Mouse (Mus musculus): ENCODE results near the gene Fbxl8.
"Not testable (repeated sequence)": the region's sequence is repeated elsewhere in the genome, so short reads cannot be mapped to it uniquely, and the experiment has no call there.

Fbxl8 gene

GRCm38 (mm10) chr8:105281821-105282220, 17.4 kb downstream of the Fbxl8 start:
- DNase-seq (ENCODE audit: low spot score in 2 of 2) = no peak

DNA sequence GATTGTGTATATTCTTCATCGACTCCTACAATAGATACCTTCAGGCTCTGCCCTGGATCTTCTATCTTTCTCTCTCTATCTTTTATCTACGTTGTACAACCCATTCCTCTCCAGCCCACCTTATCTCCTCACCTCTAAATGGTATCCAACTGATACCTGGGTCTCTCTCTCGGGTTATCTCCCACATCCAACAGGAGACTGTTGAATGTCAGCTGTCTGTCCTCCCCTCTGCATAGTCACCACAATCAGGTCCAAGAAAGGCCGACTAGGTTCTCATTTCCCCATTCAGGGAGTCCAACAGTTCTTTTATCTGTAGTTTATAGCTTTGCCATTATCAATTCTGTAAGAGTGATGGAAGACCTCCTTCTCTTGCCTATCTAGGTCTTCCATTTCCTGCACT, 17.8 kb downstream of the Fbxl8 start:
- no peak for DNase-seq (ENCODE audit: low spot score in 2 of 2)

- DNase-seq (ENCODE audit: low spot score in 2 of 2) = peak in 1 of 2 experiments; percentile 35
These were observed 18.6 kb downstream of the Fbxl8 start for GRCm38 (mm10) chr8:105283074-105283473.

- DNase-seq (ENCODE audit: low spot score in 2 of 2) = peak in 1 of 2 experiments; percentile 16
These were observed 21.1 kb downstream of the Fbxl8 start for GRCm38 (mm10) chr8:105285514-105285913.

GRCm38 (mm10) chr8:105286907-105287306, 22.5 kb downstream of the Fbxl8 start:
- no peak for DNase-seq (ENCODE audit: low spot score in 2 of 2)

DNA sequence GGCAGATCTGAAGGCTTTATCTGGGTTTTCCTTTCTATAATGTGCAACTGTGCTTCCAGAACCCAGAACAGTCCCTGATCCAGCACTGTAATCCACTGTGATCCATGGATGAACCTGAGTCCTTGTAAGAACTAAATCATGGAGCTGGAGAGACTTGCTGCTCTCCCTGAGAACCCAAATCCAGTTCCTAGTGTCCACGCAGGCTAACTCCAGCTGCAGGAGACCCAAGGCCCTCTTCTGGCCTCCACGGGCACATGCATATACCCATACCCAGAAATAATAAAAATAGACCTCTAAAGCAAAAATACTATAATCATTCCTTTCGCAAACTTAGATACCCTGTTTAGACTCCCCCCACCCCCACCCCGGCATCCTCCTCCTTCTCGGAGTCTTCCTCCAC, 23.8 kb downstream of the Fbxl8 start:
- DNase-seq (ENCODE audit: low spot score in 2 of 2) = no peak

- DNase-seq (ENCODE audit: low spot score in 2 of 2) = peak; percentile 89 to 92
These were observed 24.7 kb downstream of the Fbxl8 start for GRCm38 (mm10) chr8:105288958-105289732.

- peak in 1 of 2 experiments; percentile 45 for DNase-seq (ENCODE audit: low spot score in 2 of 2)
These were observed 25.5 kb downstream of the Fbxl8 start, which contains the start of gene 4931428F04Rik for GRCm38 (mm10) chr8:105289805-105290460. 4931428F04Rik (minus strand) TSS chr8:105289864.

DNA sequence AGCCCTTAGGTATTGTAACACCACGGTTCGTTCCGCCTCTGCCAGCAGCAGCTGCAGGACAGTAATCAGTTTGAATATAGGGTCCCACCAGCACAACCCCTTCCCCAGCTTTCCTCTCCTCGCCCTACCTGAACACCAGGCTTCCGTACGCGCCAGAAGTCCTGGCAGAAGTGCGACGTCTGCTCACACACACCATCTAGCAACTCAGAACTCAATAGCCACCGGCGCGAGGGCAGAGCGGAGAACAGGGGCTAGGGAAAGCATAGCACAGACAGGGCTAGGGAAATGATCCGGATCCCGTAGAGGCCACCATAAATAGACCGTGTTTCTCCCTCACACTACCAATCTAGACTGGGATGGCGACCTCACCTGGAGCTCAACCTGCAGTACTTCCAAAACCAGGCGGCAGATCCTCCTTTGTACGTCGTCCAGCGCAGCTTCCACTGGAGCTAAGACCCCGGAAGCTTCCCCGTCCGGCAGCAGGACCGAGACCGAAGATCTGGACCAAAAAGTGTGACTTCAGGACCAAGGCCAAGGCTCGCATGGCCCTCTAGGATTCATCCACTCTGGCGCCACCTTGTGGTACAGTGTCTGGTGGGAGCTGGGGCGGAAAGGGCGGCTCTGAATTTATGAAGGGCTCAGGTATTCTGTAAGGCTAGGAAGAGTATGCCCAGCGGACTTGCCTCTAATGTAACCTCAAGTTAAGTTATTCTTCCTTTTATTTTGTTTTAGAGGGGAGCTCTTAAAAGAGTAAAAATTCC, 26.3 kb downstream of the Fbxl8 start:
- DNase-seq (ENCODE audit: low spot score in 2 of 2) = peak; percentile 81 to 96

- not testable (repeated sequence) for DNase-seq (ENCODE audit: low spot score in 2 of 2)
These were observed 26.9 kb downstream of the Fbxl8 start for GRCm38 (mm10) chr8:105291364-105291763.

DNA sequence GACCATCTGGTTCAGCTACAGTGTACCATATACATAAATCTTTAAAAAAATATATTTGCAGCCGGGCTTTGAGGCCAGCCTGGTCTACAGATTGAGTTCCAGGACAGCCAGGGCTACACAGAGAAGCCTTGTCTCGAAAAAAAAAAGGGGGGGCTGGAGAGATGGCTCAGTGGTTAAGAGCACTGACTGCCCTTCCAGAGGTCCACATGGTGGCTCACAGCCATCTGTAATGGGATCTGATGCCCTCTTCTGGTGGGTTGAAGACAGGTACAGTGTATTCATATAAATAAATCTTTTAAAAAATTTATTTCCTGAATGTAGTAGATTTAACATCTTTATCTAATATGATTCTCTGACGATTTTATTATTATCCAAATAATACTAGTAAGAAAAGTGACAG, 27.4 kb downstream of the Fbxl8 start:
- not testable (repeated sequence) for DNase-seq (ENCODE audit: low spot score in 2 of 2)

DNA sequence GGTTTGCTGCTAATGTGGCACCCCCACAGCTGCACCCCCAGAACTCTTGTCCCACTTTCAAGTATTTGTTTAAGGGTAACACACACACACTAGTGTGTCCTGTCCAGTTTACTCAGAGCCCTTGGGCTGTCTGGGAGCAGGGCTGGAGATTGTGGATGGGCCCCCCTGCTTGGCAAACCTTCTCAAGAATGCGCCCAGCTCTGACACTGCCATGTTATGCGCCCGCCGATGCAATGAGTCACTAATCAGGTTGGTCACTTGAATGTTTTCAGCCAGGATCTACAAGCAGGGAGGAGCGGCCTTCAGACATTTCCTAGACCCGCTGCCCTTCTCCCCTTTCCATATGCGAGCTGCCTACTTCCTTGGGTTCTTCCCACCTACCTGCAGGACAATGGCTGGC, 28.0 kb downstream of the Fbxl8 start:
- DNase-seq (ENCODE audit: low spot score in 2 of 2) = peak in 1 of 2 experiments; percentile 16

GRCm38 (mm10) chr8:105293405-105293804, 29.0 kb downstream of the Fbxl8 start:
- DNase-seq (ENCODE audit: low spot score in 2 of 2) = peak in 1 of 2 experiments; percentile 17

DNA sequence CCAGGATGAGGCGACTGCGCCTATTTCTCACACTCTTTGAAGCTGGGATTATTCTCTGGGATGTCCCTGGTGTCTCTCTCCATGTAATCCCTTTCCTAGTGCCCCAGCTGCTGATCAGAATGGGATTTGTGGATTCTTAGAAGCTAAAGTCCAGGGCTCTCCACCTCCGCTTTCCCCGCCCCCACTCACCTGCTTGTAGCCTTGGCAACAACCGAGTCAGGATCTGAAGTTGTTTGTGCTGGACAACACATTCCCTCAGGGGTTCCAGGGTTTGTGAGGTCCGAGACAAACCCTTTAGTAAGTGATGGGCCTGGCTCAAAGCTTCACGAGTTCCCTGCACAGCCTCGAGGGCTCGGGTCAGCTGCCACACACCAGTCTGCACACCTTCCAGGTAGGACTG, 30.3 kb downstream of the Fbxl8 start:
- no peak for DNase-seq (ENCODE audit: low spot score in 2 of 2)

- DNase-seq (ENCODE audit: low spot score in 2 of 2) = no peak
These were observed 30.8 kb downstream of the Fbxl8 start for GRCm38 (mm10) chr8:105295256-105295655.

GRCm38 (mm10) chr8:105295895-105296573, 31.6 kb downstream of the Fbxl8 start, which contains the start of gene Exoc3l:
Exoc3l (minus strand) TSS chr8:105296101.
- DNase-seq (ENCODE audit: low spot score in 2 of 2) = peak in 1 of 2 experiments; percentile 40

- DNase-seq (ENCODE audit: low spot score in 2 of 2) = peak; percentile 86 to 91
These were observed 33.2 kb downstream of the Fbxl8 start, which contains the start of gene E2f4 for GRCm38 (mm10) chr8:105297511-105298192. E2f4 (plus strand) TSS chr8:105297663.

GRCm38 (mm10) chr8:105298351-105299252, 34.2 kb downstream of the Fbxl8 start:
- DNase-seq (ENCODE audit: low spot score in 2 of 2) = no peak

- DNase-seq (ENCODE audit: low spot score in 2 of 2) = no peak
These were observed 35.5 kb downstream of the Fbxl8 start for GRCm38 (mm10) chr8:105299962-105300361.

DNA sequence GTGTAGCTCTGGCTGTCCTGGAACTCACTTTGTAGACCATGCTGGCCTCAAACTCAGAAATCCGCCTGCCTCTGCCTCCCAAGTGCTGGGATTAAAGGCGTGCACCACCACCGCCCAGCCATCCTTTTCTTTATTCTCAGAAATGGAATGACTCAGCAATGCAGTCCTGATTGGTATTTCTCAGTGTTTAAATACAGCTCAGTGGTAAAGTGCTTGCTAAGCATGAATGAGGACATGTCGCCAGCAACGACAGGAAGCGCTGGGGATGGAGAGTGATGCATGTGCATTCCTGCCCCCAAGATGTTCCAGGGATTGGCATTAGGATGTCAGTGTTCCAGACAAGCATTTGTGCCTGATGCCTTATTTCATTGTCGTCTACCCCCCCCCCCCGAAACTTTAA, 38.9 kb downstream of the Fbxl8 start:
- DNase-seq (ENCODE audit: low spot score in 2 of 2) = no peak
